Mouse (Mus musculus) megakaryocyte, adult 5-6 weeks (primary cell): Measurements from ENCODE around the gene Wdr25. TPM values are rescaled to one million over a fixed set of nuclear protein-coding genes. Genes with fewer than 3 reads are reported as not detected.
"Not testable (repeated sequence)": the region's sequence is repeated elsewhere in the genome, so short reads cannot be mapped to it uniquely, and the experiment has no call there.

Experiments used
- ATAC-seq: 2 replicates; pipeline ENCODE4 v1.8.0; 2016; ENCODE audit warnings: mild to moderate bottlenecking, inconsistent platforms; ENCODE audit not compliant: poor library complexity, severe bottlenecking
- total RNA-seq, 2 experiments: library from RNA; stranded (forward) in 1 of 2; stranded (reverse) in 1 of 2; fragments of 153-499, 151-499 nt in 1 of 2; fragments of 221-1000, 200-1000 nt in 1 of 2; gene quantifications; 2 replicates each; pipeline versions ENCODE4 v1.2.3 to v1.2.4; 2015 to 2017

Gene Wdr25
- total RNA-seq (2015) (1.5 and 3.6 TPM in 2 replicates), total RNA-seq (2017) (3.9 and 4.5 TPM in 2 replicates)

GRCm38 (mm10) chr12:108892989-108893714 lies at the start of gene Wdr25:
Gene Wdr25, plus strand, starts transcription at chr12:108893631.
- ATAC-seq, result peak; percentile 63

- ATAC-seq, result not testable (repeated sequence)
Observed at GRCm38 (mm10) chr12:108848033-108848432, 45.4 kb upstream of the Wdr25 start.

- ATAC-seq, result no peak
Observed at GRCm38 (mm10) chr12:108849488-108850022, 43.9 kb upstream of the Wdr25 start.

DNA sequence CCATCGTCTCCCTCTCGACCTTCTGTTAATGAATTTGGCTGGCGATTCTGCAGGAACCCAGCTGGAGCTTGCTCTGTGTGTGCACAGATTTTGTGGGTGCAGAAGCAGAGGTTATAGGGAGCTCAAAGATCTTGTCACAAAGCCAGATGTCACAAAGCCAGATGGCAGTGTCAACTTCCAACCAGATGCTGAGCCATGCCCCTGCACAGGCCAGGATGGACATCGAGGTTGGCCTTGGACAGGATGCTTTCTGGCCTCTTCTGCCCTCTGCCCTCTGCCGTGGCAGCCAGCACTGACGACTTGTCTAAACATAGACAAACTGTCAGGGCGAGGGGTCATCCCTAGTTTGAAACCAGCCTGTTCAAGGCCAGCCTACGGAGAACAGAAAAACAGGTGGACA lies 43.3 kb upstream of the Wdr25 start:
- no peak for ATAC-seq

DNA sequence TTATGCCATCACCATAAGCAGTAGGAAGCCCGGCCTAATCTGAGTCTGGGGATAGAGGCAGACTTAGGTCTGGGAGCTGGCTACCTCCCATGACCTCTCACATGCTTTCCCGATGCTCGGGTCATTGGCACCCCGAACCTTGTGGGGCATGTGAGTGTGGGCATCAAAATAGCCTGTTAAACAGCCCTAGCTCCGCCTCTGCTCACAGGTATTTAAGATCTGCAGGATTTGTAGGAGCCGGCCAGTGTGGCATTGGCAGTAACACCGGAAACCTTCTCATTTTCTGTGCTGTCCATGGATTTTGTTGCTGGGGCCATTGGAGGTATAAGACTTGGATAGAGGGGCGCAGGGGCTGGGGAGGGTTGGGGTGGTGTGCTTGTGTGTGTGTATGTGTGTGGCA lies 42.5 kb upstream of the Wdr25 start:
- no peak for ATAC-seq

- no peak for ATAC-seq
Observed at GRCm38 (mm10) chr12:108852822-108853221, 40.6 kb upstream of the Wdr25 start.

- ATAC-seq, result no peak
Observed at GRCm38 (mm10) chr12:108855081-108855480, 38.4 kb upstream of the Wdr25 start.

GRCm38 (mm10) chr12:108856186-108856585 lies 37.2 kb upstream of the Wdr25 start:
- ATAC-seq, result no peak

- no peak for ATAC-seq
Observed at GRCm38 (mm10) chr12:108857109-108857508, 36.3 kb upstream of the Wdr25 start.

DNA sequence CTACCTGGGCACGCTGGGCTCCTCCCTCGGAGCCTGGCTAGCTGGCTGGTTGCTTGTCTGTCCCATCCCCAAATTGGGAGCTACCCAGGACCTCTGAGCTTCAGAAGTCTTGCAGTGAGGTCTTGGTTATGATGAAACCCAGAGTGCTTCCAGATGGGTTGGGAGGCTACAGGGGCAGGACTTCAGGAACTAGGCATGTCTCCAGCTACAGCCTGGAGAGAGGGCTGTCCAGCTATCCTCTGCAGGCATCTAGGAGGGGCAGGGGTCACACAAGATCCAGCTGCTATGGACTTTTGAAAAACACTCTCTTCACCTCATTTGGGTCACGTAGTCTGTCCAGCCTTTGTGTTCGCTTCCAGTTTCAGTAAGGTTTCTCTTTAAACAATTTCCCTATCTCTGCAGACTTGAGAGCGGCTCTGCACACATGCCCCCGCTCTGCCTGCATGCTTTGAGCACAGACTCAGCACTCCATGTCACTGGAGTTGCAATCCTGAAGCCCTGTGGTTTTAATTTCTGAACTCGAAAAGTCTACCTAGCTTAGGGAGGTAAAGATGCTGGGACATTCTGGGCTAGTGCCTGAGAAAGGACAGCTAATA lies 35.7 kb upstream of the Wdr25 start:
- no peak for ATAC-seq

GRCm38 (mm10) chr12:108858486-108858885 lies 34.9 kb upstream of the Wdr25 start:
- ATAC-seq, result no peak

GRCm38 (mm10) chr12:108865007-108865494 lies 28.4 kb upstream of the Wdr25 start:
- ATAC-seq, result no peak

- ATAC-seq, result no peak
Observed at GRCm38 (mm10) chr12:108869575-108869974, 23.9 kb upstream of the Wdr25 start.

DNA sequence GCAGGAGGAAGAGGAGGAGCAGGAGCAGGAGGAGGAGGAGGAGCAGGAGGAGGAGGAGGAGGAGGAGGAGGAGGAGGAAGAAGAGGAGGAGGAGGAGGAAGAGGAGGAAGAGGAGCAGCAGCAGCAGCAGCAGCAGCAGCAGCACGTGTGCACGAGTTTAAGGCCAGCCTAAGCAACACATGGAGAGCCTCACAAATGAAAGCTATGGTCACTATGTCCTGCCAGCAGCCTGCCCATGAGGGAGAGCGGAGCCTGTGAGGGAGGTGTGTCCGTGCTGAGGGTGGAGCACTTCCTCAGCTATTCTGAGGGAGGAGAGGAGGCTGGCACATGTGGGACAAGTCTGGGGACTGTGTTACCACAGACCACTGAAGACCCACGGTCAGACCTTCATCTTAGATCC lies 20.3 kb upstream of the Wdr25 start:
- no peak for ATAC-seq

DNA sequence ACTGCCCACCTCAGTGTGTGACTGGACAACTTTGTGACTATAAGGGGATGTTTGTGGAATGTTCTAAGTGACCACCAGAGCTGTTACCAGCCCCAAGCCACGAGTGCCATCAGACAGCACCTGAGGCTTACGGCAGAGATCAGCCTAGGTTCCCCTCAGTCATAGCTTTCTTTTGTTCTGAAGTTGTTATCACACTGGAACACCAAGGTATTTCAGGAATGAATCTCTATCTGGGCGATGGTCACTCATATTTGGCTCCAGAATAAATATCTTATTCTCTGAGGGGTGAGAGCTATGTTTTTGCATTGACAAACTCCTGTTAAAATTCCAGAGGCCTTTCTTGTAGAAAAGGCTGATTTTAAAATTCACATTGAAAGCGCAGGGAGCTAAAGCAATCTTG lies 14.3 kb upstream of the Wdr25 start:
- no peak for ATAC-seq

DNA sequence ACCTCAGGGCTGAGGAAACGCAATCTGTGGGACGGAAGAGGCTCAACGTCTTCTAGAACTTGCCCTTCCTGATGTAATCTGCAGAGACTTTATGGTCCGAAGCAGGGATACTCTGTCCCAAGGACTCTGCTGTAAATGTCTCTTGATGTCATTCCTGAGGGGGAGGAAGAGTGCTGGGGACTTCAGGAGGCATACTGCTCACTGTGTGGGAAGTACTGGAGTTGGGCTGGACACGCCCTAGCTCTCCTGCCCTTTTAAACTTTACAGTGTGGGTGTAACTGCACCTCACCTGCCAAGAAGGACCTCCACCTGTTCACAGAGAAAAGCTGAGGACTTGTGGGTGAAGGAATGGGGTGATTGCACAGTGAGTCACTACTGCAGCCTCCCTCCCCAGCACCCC lies 12.8 kb upstream of the Wdr25 start:
- ATAC-seq, result no peak

- no peak for ATAC-seq
Observed at GRCm38 (mm10) chr12:108881192-108881591, 12.2 kb upstream of the Wdr25 start.

- no peak for ATAC-seq
Observed at GRCm38 (mm10) chr12:108882776-108883175, 10.7 kb upstream of the Wdr25 start.

- no peak for ATAC-seq
Observed at GRCm38 (mm10) chr12:108885906-108886305, 7.5 kb upstream of the Wdr25 start.

DNA sequence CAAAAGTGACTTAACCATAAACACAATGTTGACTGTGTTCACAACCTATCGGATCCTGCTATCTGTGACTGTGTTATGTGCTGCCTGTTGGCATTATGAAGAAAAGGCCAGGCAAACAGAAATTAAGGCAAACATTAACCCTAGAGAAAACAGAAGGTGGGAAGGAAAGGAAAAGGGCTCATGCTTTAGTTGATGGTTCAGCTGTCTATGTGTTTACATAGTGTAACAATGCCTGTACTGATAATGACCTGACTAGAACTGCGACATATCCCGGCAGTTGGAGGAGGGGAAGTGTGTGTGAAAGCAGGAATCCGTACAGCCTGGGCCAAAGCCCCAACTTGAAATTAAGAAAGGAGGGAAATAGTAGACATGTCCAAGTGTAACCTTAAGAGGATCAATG lies 6.4 kb upstream of the Wdr25 start:
- no peak for ATAC-seq

GRCm38 (mm10) chr12:108888632-108889031 lies 4.8 kb upstream of the Wdr25 start:
- no peak for ATAC-seq
